Mouse (Mus musculus) stomach, postnatal 0 days (tissue): ENCODE results near the gene T2.

ENCODE experiments used
- CTCF ChIP-seq: IDR thresholded peaks from 2 replicates; pipeline ENCODE4 v1.5.1; 2016; ENCODE audit warnings: antibody characterized with exemption, low read depth, mild to moderate bottlenecking, moderate library complexity
- EP300 ChIP-seq: optimal IDR thresholded peaks from 2 replicates; pipeline ENCODE3; 2016; ENCODE audit warnings: antibody characterized with exemption

GRCm38 (mm10) chr17:8388990-8389789 lies 33.4 kb downstream of the T2 start:
- TF ChIP-seq CTCF: no peak
- no peak for TF ChIP-seq EP300
